Mouse (Mus musculus) C2C12 (cell line): Measurements from ENCODE around the gene Bora.

ENCODE experiments used
- CTCF ChIP-seq: IDR thresholded peaks from one replicate; pipeline ENCODE4 v1.5.1; 2011; ENCODE audit not compliant: control insufficient read depth, insufficient read depth, insufficient read length
- MAX ChIP-seq: IDR thresholded peaks from one replicate; pipeline ENCODE4 v1.6.1; 2011; ENCODE audit warnings: mild to moderate bottlenecking, control low read depth
- USF1 ChIP-seq: IDR thresholded peaks from one replicate; pipeline ENCODE4 v1.6.1; 2011; ENCODE audit warnings: low read depth, mild to moderate bottlenecking, control low read depth, moderate library complexity

- TF ChIP-seq CTCF (no peak), MAX (no peak), USF1 (no peak)
Measured at GRCm38 (mm10) chr14:99046782-99047181, 760 bp downstream of the Bora start.
